Mouse (Mus musculus): Measurements from ENCODE around the gene Cabcoco1.
A peak's percentile ranks its signal among the peaks of the same experiment; 100 is the strongest.

Gene Cabcoco1

DNA sequence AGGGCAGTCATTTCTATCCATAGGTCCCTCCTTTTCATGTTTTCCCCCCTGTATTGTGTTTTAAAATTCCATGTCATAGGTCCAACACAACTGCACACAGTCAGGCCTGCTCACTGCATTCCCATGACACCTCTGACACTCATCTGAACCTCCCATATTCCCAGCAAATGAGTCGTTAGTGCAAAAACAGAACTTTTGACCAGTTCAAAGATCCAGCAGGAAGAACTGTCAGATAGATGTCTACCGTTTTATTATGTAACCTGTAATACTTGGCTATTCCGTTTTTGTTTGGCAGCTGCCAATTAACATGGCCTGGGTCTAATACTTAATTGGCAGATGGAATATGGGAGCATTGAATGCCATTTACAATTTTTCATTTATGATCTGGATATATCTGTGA, 34.0 kb downstream of the Cabcoco1 start:
- DNase-seq (ENCODE audit: low spot score in 2 of 2) = no peak

DNA sequence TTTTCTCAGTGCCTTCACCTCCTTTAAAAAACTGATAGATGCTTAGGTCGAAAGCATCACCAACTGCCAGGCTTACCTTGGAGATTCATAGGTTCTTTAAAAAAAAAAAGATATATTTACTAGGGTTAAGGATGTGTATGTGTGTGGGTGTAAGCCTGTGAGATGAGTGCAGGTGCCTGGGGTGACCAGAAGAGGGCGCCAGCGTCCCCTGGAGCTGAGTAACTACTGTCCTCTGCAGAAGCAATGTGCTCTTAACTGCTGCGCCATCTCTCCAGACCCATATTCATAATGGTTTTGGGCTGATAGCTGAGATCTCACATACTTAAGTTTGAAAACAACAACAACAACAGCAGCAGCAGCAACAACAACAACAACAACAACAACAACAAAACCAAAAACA, 35.5 kb downstream of the Cabcoco1 start:
- peak in 1 of 2 experiments; percentile 17 for DNase-seq (ENCODE audit: low spot score in 2 of 2)

DNA sequence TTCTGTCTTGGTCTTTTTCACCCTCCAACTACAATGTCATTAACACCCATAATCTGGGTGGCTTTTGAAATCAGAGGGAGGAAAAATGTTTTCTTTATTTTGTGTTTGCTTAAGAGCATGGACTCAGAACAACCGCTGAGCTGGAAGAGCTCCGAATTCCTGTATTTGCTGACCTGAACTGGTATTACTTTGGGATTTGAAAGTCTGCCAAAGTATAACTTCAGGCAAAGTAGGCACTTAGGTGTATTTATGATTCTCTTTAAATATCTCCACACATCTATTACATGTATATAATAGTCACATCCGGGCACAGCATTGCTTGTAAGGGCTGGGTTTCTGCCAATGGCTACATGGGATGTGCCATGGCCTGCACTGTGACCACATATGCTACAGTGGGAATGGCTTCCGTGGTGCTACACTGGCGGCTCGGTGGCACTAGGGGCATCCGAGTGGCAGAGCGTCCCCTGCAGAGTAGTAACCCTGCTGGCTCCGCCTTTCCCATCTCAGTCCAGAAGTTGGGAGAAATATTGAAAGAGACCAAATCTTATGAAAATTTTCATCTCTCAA, 37.0 kb downstream of the Cabcoco1 start:
- no peak for DNase-seq (ENCODE audit: low spot score in 2 of 2)

DNA sequence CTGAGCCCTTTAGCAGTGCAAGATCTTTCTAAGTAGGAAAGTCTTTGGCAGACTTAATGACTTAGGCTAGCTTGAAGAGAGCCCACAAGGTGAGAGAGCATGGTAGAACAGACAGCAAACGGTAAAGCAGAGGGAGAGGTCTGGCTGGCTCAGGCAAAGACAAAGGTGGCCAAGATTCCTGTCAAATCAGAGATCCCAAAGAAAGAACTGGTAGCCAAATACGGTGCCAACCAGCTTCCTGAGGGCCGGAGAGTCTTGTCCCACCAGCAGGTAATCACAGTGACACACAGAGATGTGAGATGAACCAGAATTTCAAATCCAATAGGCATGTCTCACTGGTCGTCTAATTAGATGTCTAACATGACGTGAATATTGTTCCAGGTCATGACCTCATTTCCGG, 40.6 kb downstream of the Cabcoco1 start:
- DNase-seq (ENCODE audit: low spot score in 2 of 2) = no peak

DNA sequence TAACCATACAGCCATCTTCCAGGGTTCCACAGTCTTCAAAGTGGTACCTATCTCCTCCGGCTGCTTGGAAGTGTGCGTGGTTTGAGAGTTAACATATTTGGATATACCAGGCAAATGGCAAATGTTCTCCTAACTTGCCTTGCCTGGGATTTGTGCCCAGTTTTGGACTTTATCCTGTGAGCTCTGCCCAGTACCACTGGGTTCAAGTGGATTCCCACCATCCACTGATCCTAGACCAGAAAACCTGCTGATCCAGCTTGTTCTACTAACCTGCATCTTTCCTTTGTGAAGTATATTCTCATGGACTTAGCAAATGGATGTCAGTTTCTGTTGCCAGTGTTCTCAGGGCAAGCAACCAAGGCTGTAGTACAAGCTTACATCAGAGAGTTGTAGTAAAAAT, 46.5 kb downstream of the Cabcoco1 start:
- no peak for DNase-seq (ENCODE audit: low spot score in 2 of 2)

DNA sequence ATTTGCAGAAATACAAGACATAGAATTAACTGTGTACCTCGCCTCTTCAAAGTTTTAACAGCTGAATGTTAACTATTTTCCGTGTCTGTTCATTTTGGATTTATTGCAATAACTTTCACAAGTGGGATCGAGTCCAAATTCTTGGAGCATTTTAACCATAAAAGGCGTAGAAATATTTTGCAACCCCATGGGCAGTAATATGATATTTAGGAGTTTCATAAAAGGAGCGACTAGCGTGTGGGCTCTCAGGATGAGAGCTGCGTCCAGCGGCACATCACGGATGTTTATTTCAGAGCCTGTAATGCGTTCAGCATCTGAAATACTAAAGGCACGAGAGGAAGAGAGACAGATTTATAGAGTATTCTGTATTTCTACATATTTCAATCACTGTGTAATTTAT, 50.1 kb downstream of the Cabcoco1 start:
- no peak for DNase-seq (ENCODE audit: low spot score in 2 of 2)

DNA sequence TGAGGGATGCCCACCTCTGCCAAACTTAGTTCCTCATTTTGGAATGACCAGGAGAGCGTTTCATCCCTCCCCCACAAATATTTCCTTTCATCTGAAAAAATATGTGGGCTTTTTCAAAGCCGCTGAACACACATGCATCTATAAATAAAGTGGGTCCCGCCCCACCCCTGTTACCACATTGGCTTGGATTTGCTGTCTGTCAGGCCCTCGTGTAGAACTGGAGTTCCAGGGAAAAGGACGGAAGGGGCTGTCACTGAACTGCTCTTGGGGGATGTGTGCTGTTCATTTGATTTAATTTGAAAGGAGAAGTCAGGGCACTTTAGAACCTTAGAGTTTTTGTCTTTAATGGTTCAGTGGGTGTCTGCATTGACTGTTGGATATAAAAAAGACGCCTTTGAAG, 50.9 kb downstream of the Cabcoco1 start:
- DNase-seq (ENCODE audit: low spot score in 2 of 2) = no peak

DNA sequence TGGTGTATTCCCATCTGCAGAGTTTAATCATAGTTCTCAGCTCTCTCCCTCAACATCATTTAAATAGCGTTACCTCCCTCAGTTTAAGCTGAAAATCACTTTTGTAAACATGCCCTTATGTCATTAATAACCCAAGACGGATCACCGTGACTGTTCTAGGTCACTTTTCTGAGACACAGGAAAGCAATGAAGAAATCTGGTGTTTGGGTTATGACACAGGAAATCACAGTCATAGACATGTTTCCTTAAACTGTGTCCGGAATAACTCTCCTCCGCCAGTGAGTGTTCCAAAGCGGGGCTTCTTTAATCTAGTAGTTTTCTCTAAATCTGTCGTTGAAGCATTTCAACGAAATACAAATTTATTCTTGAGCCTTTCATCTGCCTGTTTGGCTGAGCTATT, 68.9 kb downstream of the Cabcoco1 start:
- no peak for DNase-seq (ENCODE audit: low spot score in 2 of 2)

DNA sequence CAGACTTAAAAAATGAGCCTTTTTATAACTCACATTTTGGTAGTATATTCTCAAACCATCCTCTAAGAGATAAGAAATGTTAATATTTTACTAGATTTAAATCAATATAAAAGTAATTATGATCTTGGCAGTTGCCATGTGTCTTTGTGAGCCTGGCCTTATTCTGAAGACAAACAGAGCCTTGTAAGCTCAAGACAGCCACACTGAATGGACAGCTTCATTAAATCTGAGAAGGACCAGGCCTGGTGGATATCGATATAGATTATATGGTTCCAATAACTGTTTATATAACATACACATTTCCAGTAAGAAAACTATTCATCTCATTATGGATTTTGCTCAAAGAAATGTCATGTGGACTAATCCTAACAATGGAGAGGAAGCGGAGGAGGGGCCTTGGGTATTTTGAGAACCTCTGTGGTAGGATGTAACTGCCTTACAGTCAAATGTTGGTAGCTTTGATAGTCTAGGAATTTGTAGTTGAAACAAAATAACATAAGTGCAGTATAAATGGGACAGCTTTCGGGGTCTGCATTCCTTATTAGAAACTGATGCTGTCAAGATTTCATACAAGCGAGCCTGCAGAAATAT, 75.9 kb downstream of the Cabcoco1 start:
- DNase-seq (ENCODE audit: low spot score in 2 of 2) = no peak

DNA sequence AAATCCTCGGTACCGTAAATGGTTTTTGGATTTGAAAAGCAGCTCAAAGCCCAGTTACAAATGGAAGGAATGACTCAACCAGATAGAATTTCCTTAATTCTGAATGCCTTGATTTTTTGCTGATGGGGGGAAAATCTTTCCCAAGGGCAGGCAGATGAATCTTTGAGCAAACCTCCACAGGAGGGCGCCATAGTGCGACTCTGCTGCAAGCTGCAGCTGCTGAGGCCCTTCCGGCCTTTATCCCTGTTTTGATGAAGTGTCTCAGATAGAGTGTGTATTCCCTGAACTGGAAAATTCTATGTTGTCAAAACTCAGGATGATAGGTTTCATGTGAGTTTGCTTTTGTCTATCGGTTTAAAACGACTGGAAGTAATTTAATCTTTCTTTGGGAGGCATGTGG, 76.8 kb downstream of the Cabcoco1 start:
- peak; percentile 26 to 78 for DNase-seq (ENCODE audit: low spot score in 2 of 2)

DNA sequence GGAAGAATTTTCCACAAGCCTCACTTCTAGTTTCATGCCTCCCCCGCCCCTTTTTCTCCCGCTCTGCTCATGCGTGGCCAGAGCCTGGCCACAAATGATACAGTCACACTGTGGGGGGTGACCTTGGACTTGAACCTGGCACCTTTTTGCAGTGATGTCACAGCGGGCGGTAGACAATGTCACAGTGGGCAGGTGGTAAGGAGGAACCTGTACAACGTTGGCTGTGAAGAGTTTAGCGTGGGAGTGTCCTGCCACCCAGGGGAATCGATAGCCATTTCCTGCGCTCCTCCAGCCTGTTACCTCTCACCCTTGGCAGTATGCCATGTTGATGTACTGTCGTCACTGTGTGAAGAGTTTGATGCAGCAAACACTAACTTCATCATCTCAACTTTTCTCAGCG, 81.9 kb downstream of the Cabcoco1 start:
- no peak for DNase-seq (ENCODE audit: low spot score in 2 of 2)

DNA sequence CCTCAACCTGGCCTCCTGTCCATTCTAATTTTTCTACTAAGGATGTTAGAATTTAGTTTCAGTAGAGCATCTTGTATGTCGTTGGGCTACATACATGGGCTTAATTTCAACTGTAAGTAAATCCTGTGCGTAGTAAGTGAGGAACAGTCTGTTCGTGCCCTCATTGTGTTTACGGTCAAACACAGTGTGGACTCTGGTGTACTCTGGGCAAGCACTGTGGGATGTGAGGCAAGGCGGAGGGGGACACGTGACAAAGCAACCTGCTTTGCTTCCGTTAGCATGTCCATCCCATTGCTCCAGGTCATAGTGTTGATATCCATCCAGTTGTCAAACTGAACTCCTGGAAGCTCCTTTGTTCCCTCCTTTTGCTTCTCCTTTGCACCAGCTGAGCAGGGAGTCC, 84.7 kb downstream of the Cabcoco1 start:
- DNase-seq (ENCODE audit: low spot score in 2 of 2) = no peak

DNA sequence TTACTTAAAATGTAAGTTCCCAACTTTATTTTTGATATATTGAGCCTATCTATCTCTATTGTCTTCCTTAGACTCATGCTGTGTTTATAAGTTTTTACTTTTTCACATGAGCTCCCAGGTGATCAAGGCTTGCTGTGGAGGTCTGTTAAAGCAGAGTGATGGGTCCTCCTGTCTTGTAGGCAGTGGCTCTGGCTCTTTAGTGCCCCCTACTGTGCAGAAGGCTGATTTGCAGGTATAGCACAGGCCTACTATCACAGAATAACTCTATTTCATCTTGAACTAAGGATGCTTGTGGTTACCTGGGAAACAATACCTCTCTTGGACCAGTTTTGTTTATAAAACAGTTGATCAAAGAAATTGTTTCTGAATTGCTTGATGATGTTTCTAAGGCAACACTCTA, 87.2 kb downstream of the Cabcoco1 start:
- no peak for DNase-seq (ENCODE audit: low spot score in 2 of 2)

DNA sequence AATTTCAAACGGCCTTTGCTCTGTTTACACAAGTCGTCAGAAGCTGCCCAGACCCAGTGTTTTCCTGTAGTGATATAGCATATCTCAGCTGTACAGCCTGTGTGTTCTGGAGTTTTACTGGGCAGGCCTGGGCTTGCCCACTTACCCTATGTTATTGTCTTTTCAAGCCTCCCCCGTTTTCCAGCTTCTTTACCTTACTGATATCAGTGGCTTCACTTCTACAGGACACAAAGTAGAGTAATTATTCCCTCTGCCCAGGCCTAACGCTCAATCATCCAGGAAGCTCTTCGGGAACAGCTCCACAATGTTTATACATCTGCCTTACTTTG, 94.9 kb downstream of the Cabcoco1 start:
- peak in 1 of 2 experiments; percentile 19 for DNase-seq (ENCODE audit: low spot score in 2 of 2)

DNA sequence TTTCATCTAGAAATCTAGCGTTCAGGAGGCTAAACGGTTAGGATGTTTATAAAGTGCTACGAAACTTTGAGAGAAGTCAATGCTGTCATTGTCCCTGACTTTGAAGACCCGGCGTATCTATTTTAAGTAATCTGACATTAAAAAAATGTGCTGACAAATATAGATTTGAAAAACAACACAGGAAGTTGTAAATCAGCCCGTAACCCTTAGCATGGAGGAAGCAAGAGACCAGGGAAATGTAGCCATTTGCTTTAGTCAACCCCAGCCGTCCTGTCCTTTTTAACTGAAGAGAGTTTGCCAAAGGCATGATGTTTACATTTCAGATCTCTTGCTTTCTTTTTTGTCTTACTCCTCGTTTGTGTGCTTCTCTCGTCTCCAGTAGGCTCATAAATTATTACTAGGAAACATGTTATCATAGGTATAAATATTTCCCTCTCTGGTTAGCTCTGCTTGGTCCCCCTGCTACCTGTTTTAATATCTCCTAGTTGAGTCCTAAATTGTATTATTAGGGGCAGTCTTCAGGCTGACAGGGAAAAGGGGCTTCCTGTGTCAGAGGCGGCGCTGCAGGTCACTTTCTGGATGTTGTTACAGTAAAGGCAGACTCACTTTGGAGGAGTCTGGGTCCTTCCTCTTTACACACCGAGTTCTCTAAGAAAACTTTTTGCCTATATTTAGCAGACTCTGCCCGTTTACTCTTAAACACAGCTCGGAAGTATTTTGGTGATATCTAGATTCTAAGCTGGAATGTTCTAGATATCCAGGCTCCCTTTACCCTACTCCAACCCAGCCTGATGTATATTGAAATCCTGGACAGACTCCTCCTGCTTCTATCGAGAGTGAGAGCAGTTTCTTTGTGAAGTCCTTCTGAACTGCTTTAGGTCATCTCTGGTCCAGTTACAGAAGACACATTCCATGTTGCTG, 95.6 kb downstream of the Cabcoco1 start:
- DNase-seq (ENCODE audit: low spot score in 2 of 2) = peak; percentile 23 to 50

DNA sequence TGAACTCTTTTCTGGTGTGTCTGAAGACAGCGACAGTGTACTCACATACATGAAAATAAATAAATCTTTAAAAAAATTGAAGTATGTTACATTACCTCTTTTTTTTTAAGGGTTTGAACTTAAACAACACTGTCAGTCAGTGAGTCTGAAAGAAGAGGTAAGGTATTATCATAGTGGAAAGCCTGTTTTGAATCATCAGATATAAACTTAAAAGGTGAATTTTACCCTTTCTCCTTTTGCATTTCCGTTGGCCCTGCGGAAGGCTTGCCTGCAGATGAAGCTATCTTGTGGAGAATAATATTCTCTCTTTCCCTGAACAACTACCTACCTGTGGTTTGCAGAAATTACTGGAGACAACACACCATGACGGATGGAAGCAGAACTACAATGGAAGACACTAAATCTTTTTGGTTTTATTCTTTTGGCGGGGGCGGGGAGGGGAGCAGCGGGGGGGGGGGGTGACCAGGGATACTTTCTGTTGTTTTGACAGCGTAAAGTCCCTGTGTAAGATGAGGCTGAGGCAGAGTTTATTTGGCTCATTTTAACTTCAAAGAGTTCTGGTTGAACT, 96.4 kb downstream of the Cabcoco1 start:
- no peak for DNase-seq (ENCODE audit: low spot score in 2 of 2)

DNA sequence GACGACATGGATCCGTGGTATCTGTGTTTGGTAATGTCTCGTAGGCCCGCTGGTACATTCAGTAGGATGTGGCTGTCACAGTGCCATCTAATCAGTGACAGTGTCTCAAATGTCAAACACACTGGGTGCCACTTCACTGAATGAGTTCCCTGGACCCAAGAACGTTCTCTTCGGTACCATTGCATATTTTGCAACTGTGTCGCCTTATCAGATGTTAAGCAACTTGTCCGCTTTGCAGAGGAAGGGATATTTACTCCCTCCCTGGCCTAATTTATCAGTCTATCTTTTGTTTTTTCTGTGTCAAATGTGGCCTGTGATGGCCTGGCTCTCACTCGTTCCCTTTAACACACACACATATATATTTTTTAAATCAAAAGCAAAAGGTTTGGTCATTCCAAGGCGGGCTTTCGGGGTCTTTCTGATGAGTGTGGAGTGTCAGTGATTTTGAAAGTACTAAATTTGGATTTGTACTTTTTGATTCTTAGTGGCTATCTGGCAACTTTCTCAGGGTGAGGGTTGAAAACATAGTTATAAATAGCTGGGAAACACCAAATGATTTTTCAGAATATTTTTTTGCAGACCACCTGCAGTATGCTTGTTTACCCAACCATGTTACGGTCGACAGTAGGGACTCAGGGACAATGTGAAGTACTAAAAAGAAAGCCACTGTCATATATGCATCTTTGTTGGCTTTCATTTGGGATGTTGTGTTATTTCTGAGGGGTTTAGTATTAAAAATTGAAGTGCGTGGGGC, 97.2 kb downstream of the Cabcoco1 start:
- no peak for DNase-seq (ENCODE audit: low spot score in 2 of 2)

DNA sequence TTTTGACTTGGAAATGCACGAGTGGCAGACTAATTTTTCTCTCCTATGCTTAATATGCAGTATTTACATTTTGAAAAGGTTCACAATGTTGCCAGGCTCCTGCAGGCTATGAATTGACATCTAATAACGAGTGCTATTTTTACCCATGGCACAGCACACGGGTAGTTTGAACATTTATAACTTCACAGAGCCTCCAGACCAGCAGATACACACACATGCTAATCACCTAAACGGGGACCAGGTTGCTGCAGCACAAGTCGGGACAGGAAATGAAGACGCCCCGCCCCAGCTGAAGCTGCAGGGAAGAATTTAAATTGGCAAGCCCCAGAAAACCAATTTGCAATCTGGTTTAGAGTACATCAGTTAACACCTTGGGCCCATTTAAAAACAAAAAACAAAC, 98.6 kb downstream of the Cabcoco1 start:
- DNase-seq (ENCODE audit: low spot score in 2 of 2) = peak in 1 of 2 experiments; percentile 68

DNA sequence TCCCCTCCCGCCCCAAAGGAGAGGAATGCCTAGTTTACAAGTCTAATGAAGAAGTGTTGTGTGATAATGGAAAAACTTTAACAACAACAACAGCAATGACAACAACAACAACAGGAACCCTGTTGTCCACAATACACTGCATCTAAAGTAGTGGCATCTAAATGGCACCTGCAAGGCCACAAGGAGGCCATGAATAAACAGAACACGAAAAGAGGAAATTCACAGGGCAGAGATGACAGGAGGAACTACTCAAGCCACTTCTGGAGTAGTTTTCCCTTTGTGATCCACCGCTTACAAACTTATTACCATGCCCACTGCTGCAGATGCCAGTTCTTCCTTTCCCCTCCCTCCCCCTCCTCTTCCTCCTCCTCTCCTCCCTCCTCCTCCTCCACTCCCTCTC, 99.0 kb downstream of the Cabcoco1 start:
- DNase-seq (ENCODE audit: low spot score in 2 of 2) = no peak

DNA sequence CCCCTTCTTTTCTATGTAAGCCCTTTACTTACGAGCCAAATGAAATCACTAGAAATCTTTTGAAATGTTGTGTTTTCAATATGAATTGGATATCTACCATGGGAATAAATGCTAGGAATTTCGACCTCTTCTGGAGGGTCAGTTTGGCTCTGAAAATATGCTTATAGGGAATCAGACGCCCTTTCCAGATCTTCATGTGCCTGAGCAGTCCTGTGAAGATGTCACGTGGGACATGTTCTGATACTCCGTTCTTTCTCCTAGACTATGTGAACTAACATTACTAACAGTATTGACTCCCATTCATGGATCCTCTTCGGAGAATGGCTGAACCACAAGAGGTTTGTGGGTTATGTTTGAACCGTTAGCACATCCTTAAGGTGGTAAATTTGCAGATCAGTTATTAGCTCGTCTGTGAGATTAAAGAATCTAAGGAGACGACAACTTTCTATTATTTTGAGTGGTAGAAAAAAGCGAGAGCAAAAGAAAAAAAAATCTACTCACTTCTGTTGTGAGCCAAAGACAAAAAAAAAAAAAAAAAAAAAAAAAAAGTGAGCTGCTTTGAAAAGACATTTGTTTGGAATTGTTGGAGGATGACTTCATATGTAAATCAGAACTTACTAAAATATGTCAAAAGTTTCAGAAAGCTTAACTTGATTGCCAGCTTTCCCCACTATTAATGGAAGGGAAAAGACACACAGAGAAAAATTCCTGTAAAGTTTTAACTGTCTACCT, 99.6 kb downstream of the Cabcoco1 start:
- DNase-seq (ENCODE audit: low spot score in 2 of 2) = no peak

DNA sequence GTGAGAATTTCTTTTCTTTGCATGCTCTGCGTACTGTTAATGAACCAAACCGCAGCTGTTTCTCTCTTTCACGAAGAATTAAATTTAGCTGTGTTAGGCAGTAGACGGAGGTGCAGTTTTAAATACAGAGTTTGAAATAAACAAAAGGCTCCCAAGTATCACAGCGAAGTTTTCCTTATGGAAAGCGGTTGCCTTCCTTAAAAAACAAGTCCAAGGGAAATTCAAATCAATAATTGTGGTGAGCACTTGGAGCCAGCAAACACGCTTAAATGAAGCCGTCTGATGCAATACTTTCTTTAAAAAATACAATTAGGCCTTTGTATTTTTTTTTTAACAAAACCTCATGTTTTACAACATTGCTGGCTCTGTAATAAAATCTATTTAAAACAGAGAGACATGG, 101.2 kb downstream of the Cabcoco1 start:
- no peak for DNase-seq (ENCODE audit: low spot score in 2 of 2)

Data from spleen, postnatal 10 days (tissue).